Mouse (Mus musculus) kidney, embryonic 15.5 days (tissue): ENCODE data around the gene 6030458C11Rik. TPM values are rescaled to one million over a fixed set of nuclear protein-coding genes. Genes with fewer than 3 reads are reported as not detected.
A peak's percentile ranks its signal among the peaks of the same experiment; 100 is the strongest.

Experiments used
- ATAC-seq: fragments of 200-750 bp; cut with Nextera tagmentation; replicated peaks from 2 replicates; pipeline ENCODE4 v1.8.0; 2017; ENCODE audit warnings: moderate TSS enrichment; ENCODE audit not compliant: low FRiP score
- H3K27ac ChIP-seq: fragments of 300-500 bp; sonication (generic); 2 replicates; pipeline ENCODE4 v1.5.1; 2015; ENCODE audit warnings: mild to moderate bottlenecking, inconsistent platforms
- H3K27me3 ChIP-seq: fragments of 300-500 bp; sonication (generic); 2 replicates; pipeline ENCODE4 v1.6.1; 2015; ENCODE audit warnings: inconsistent platforms
- H3K36me3 ChIP-seq: fragments of 300-500 bp; sonication (generic); 2 replicates; pipeline ENCODE4 v1.6.1; 2015; ENCODE audit warnings: inconsistent platforms
- H3K4me1 ChIP-seq: fragments of 300-500 bp; sonication (generic); 2 replicates; pipeline ENCODE4 v1.6.1; 2015; ENCODE audit warnings: inconsistent platforms
- H3K4me2 ChIP-seq: fragments of 300-500 bp; sonication (generic); 2 replicates; pipeline ENCODE4 v1.6.1; 2015; ENCODE audit warnings: moderate library complexity, mild to moderate bottlenecking, inconsistent platforms
- H3K4me3 ChIP-seq: fragments of 300-500 bp; sonication (generic); replicated peaks from 2 replicates; pipeline ENCODE4 v1.5.1; 2015; ENCODE audit warnings: mild to moderate bottlenecking, inconsistent platforms
- H3K9ac ChIP-seq: fragments of 300-500 bp; sonication (generic); 2 replicates; pipeline ENCODE4 v1.6.1; 2015; ENCODE audit warnings: mild to moderate bottlenecking, inconsistent platforms
- H3K9me3 ChIP-seq: fragments of 300-500 bp; sonication (generic); replicated peaks from 2 replicates; pipeline ENCODE4 v1.6.1; 2016; ENCODE audit warnings: inconsistent platforms
- WGBS: fragments of 180-500 bp; shearing (Covaris S2); methylation state at CpG from one replicate; pipeline ENCODE4 v1.1.7; 2015; ENCODE audit warnings: mixed read lengths; 5-methylcytosine and 5-hydroxymethylcytosine counted together
- polyA plus RNA-seq: library from polyadenylated mRNA; unstranded; fragments of >200 nt; fragmentation: Nextera tagmentation; extraction: Ambion mirVana; gene quantifications from 2 replicates; pipeline ENCODE4 v1.2.1, GENCODE M21; 2015

6030458C11Rik gene
- polyA plus RNA-seq = 41.1 and 43.1 TPM in 2 replicates

GRCm38 (mm10) chr15:12824197-12824952 lies at the start of gene 6030458C11Rik, which contains the start of gene Drosha:
6030458C11Rik (minus strand) TSS chr15:12824649.
Drosha (plus strand) TSS chr15:12824815.
- Histone ChIP-seq H3K9ac (peak within 1 kb of the TSS; percentile 92), H3K27ac (peak within 1 kb of the TSS; percentile 83), H3K4me2 (peak within 1 kb of the TSS; percentile 70), H3K4me3 (peak within 1 kb of the TSS; percentile 95), H3K27me3 (no peaks in the 10 kb centered on the region), H3K4me1 (peaks cover 24% of the 10 kb centered on the region), H3K9me3 (no peaks in the 10 kb centered on the region), H3K36me3 (peaks cover 57% of the 10 kb centered on the region)
- ATAC-seq = peak; percentile 100
- under 1% methylated on average over 67 of the region's 67 CpGs for WGBS

GRCm38 (mm10) chr15:12867269-12867668 lies 42.8 kb upstream of the 6030458C11Rik start:
- WGBS = 59% methylated on average over 8 of the region's 8 CpGs

GRCm38 (mm10) chr15:12865595-12866314 lies 41.3 kb upstream of the 6030458C11Rik start:
- WGBS = 64% methylated on average over 7 of the region's 7 CpGs
- ATAC-seq = 0 out of 2 replicates have a peak, but pooled peaks have one; percentile 2
- Histone ChIP-seq H3K4me1 (peaks cover 13% of the 10 kb centered on the region), H3K9me3 (no peaks in the 10 kb centered on the region), H3K9ac (no peak overlapping the region), H3K27ac (0 out of 2 replicates have a peak overlapping the region, but pooled peaks have one; percentile 32), H3K4me2 (no peak overlapping the region), H3K36me3 (peaks cover 67% of the 10 kb centered on the region), H3K27me3 (no peaks in the 10 kb centered on the region), H3K4me3 (no peak overlapping the region)

More at GRCm38 (mm10) chr15:12867269-12867668, 42.8 kb upstream of the 6030458C11Rik start:
- Histone ChIP-seq H3K4me1 (peaks cover 13% of the 10 kb centered on the region), H3K4me3 (no peak overlapping the region), H3K27ac (no peak overlapping the region), H3K9ac (no peak overlapping the region), H3K27me3 (no peaks in the 10 kb centered on the region), H3K9me3 (no peaks in the 10 kb centered on the region), H3K36me3 (peaks cover 64% of the 10 kb centered on the region), H3K4me2 (no peak overlapping the region)
- ATAC-seq = no peak

- H3K36me3 ChIP-seq = peaks cover 76% of the 10 kb centered on the region
- H3K27me3 ChIP-seq = no peaks in the 10 kb centered on the region
- H3K4me3 ChIP-seq = no peak overlapping the region
- H3K9me3 ChIP-seq = no peaks in the 10 kb centered on the region
- H3K27ac ChIP-seq = no peak overlapping the region
- ATAC-seq = no peak; the same call in 1 of the 2 replicates
- peaks cover 13% of the 10 kb centered on the region for H3K4me1 ChIP-seq
- H3K4me2 ChIP-seq = no peak overlapping the region
- H3K9ac ChIP-seq = no peak overlapping the region
- 29% methylated on average over 1 of the region's 1 CpGs for WGBS
Measured at GRCm38 (mm10) chr15:12863669-12864068, 39.2 kb upstream of the 6030458C11Rik start.

- Histone ChIP-seq H3K4me2 (no peak overlapping the region), H3K27me3 (no peaks in the 10 kb centered on the region), H3K9me3 (no peaks in the 10 kb centered on the region), H3K9ac (no peak overlapping the region), H3K4me3 (no peak overlapping the region), H3K36me3 (peaks cover 75% of the 10 kb centered on the region), H3K27ac (no peak overlapping the region), H3K4me1 (peaks cover 8% of the 10 kb centered on the region; the same call in 1 of the 2 replicates)
- WGBS = 87% methylated on average over 3 of the region's 3 CpGs
- no peak for ATAC-seq
Measured at GRCm38 (mm10) chr15:12862061-12862460, 37.6 kb upstream of the 6030458C11Rik start.

GRCm38 (mm10) chr15:12858645-12859044 lies 34.2 kb upstream of the 6030458C11Rik start:
- H3K4me2 ChIP-seq = no peak overlapping the region
- H3K4me1 ChIP-seq = no peaks in the 10 kb centered on the region
- no peak overlapping the region for H3K4me3 ChIP-seq
- H3K9ac ChIP-seq = no peak overlapping the region
- WGBS = 92% methylated on average over 3 of the region's 3 CpGs
- peaks cover 91% of the 10 kb centered on the region for H3K36me3 ChIP-seq
- no peak overlapping the region for H3K27ac ChIP-seq
- H3K27me3 ChIP-seq = no peaks in the 10 kb centered on the region
- no peak for ATAC-seq
- H3K9me3 ChIP-seq = no peaks in the 10 kb centered on the region

GRCm38 (mm10) chr15:12857840-12858516 lies 33.5 kb upstream of the 6030458C11Rik start:
- Histone ChIP-seq H3K4me1 (no peaks in the 10 kb centered on the region), H3K4me3 (no peak overlapping the region), H3K27me3 (no peaks in the 10 kb centered on the region), H3K27ac (no peak overlapping the region), H3K36me3 (peaks cover 93% of the 10 kb centered on the region), H3K9ac (no peak overlapping the region), H3K9me3 (no peaks in the 10 kb centered on the region), H3K4me2 (no peak overlapping the region)
- ATAC-seq = no peak
- 92% methylated on average over 12 of the region's 12 CpGs for WGBS

GRCm38 (mm10) chr15:12856780-12857179 lies 32.3 kb upstream of the 6030458C11Rik start:
- no peaks in the 10 kb centered on the region for H3K9me3 ChIP-seq
- H3K27me3 ChIP-seq = no peaks in the 10 kb centered on the region
- H3K4me1 ChIP-seq = no peaks in the 10 kb centered on the region
- 95% methylated on average over 6 of the region's 6 CpGs for WGBS
- H3K4me2 ChIP-seq = no peak overlapping the region
- ATAC-seq = no peak
- no peak overlapping the region for H3K9ac ChIP-seq
- no peak overlapping the region for H3K4me3 ChIP-seq
- H3K27ac ChIP-seq = no peak overlapping the region
- H3K36me3 ChIP-seq = peaks cover 93% of the 10 kb centered on the region

GRCm38 (mm10) chr15:12853471-12853870 lies 29.0 kb upstream of the 6030458C11Rik start:
- H3K27ac ChIP-seq = no peak overlapping the region
- no peak overlapping the region for H3K4me3 ChIP-seq
- no peak overlapping the region for H3K4me2 ChIP-seq
- no peaks in the 10 kb centered on the region for H3K4me1 ChIP-seq
- no peaks in the 10 kb centered on the region for H3K27me3 ChIP-seq
- ATAC-seq = no peak
- H3K9me3 ChIP-seq = no peaks in the 10 kb centered on the region
- peaks cover 91% of the 10 kb centered on the region for H3K36me3 ChIP-seq
- 95% methylated on average over 8 of the region's 8 CpGs for WGBS
- H3K9ac ChIP-seq = no peak overlapping the region

- ATAC-seq = no peak
- Histone ChIP-seq H3K27me3 (no peaks in the 10 kb centered on the region), H3K27ac (no peak overlapping the region), H3K4me2 (no peak overlapping the region), H3K36me3 (peaks cover 91% of the 10 kb centered on the region), H3K4me1 (no peaks in the 10 kb centered on the region), H3K9me3 (no peaks in the 10 kb centered on the region), H3K9ac (no peak overlapping the region), H3K4me3 (no peak overlapping the region)
- WGBS = 87% methylated on average over 4 of the region's 4 CpGs
Measured at GRCm38 (mm10) chr15:12849373-12849772, 24.9 kb upstream of the 6030458C11Rik start.

GRCm38 (mm10) chr15:12848196-12848975 lies 23.9 kb upstream of the 6030458C11Rik start:
- Histone ChIP-seq H3K9ac (no peak overlapping the region), H3K27ac (no peak overlapping the region), H3K36me3 (peaks cover 91% of the 10 kb centered on the region), H3K4me2 (no peak overlapping the region), H3K4me3 (no peak overlapping the region), H3K4me1 (no peaks in the 10 kb centered on the region), H3K9me3 (no peaks in the 10 kb centered on the region), H3K27me3 (no peaks in the 10 kb centered on the region)
- WGBS = 63% methylated on average over 11 of the region's 11 CpGs
- no peak for ATAC-seq
